Mouse (Mus musculus) heart, adult 2 months (tissue): ENCODE data around the gene Rnf181.

Experiments
- CTCF ChIP-seq: fragments of 200-600 bp; IDR thresholded peaks from 2 replicates; pipeline ENCODE4 v1.8.1; 2022; ENCODE audit warnings: antibody characterized with exemption, mild to moderate bottlenecking, moderate library complexity
- EP300 ChIP-seq: fragments of 200-500 bp; IDR thresholded peaks from 2 replicates; pipeline ENCODE4 v1.6.1; 2011; ENCODE audit warnings: low read depth, low read length, control low read depth; ENCODE audit not compliant: insufficient read depth

DNA sequence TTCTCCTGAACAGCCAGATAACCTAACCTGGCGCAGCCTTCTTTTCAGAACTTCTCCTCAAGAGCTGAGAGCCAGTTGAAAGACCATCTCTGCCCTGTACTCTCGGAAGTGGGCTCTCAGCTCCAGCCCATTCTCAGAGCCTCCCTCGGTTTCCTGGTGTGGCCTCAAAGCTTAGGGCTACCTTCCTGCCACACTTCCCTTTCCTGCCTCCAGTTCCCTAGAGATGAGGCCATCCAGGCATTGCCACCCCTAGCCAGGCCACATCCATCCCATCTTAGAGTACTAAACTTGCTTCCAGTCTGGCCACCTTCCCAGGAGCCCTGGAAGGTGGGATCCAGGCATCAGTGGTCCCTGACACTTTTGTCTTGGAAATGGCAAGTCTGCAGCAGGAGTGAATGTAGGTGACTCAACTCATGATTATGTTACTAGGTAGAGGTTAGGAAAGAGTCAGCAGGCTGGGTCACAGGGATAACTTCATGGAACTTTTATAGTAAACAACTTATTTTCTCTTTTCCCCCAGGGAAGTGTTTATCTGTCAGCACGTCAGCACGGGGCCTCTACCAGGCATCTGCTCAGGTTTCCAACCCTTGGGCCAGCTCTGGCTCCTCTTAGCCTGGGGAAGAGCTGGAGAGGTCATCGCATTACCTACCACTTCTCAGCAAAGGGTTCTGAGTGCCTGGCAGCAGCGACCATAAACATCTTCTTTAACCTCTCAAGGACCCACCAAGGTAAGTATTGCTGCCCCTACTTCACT, 12.8 kb upstream of the Rnf181 start:
- no peak for TF ChIP-seq EP300
- TF ChIP-seq CTCF = no peak
